Mouse (Mus musculus): ENCODE data around the gene Prpf18. TPM values are rescaled to one million over a fixed set of nuclear protein-coding genes. Genes with fewer than 3 reads are reported as not detected.

Prpf18 gene
- polyA plus RNA-seq, 1 experiment = 4.1 TPM

DNA sequence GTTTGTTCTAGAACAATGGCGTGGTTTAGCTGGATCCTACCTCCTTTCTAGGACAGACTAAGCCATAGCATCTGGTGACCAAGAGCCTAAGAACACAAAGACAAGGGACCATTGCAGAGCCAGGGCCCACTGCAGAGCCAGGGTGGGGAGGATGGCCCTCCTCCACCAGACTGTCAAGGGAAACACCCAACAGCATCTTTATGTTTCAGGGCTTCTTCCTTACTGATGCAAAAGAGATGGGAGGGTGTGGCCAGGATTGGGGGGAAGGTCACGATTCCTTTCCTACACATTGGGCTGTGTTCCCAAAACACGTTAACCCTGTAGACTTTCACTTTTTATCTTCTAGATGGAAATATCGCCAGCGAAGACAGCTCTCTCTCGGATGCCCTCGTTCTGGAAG lies 54.9 kb downstream of the Prpf18 start:
- peaks cover 97% of the 10 kb centered on the region for H3K36me3 ChIP-seq (replicated peaks; ENCODE audit: low read length)
- H3K27me3 ChIP-seq (replicated peaks) = no peaks in the 10 kb centered on the region
- no peak for TF ChIP-seq FLI1 (IDR thresholded peaks at IDR 0.05; ENCODE audit: low read length)
- TF ChIP-seq GATA1 (IDR thresholded peaks at IDR 0.05; ENCODE audit: borderline replicate concordance, low read length) = no peak
- no peaks in the 10 kb centered on the region for H3K9me3 ChIP-seq
- H3K4me1 ChIP-seq = peaks cover 28% of the 10 kb centered on the region
- H3K4me3 ChIP-seq (replicated peaks) = no peak overlapping the region

DNA sequence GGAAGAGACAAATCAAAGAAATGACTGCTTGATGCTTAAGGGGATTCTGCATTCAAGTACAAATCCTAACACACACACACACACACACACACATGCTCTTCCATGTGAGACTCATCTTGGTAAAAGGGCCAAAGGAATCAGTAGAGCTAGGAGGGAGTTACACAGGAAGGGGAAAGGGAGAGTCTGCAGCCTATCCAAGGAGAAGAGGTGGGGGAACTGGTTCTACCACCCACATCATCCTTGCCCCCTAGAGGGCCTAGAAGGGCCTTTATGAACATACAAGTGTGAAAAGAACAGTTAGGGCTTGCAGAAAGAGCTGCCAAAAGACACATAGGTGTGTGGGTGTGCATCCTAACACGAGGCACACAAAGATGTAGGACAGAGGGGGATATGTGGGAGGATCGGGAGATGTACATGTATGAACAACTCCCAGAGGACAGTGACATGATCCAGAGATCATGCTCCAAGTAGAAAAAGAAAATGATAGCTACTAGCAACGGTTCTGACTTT lies 58.0 kb downstream of the Prpf18 start:
- Histone ChIP-seq H3K4me1 (peaks cover 35% of the 10 kb centered on the region), H3K36me3 (replicated peaks; ENCODE audit: low read length) (peaks cover 97% of the 10 kb centered on the region), H3K4me3 (replicated peaks) (no peak overlapping the region), H3K27me3 (replicated peaks) (no peaks in the 10 kb centered on the region), H3K9me3 (no peaks in the 10 kb centered on the region)
- TF ChIP-seq FLI1 (IDR thresholded peaks at IDR 0.05; ENCODE audit: low read length) (no peak), GATA1 (IDR thresholded peaks at IDR 0.05; ENCODE audit: borderline replicate concordance, low read length) (no peak)

DNA sequence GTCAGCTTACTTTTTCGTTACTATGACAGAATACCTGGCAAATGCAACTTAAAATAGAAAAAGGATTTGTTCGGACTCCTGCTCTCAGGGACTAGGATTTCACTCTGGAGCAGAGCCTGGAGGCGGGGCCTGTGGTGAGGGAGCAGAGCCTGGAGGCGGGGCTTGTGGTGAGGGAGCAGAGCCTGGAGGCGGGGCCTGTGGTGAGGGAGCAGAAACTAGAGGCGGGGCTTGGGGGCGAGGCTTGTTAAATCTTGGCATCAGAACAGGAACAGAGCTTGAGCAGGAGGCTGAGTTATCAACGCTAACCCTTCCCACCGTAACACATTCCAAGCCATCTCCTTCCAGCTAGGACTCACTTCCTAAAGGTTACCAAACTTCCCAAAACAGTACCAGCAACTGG lies 58.5 kb downstream of the Prpf18 start:
- TF ChIP-seq GATA1 (IDR thresholded peaks at IDR 0.05; ENCODE audit: borderline replicate concordance, low read length) (no peak), FLI1 (IDR thresholded peaks at IDR 0.05; ENCODE audit: low read length) (no peak)
- no peaks in the 10 kb centered on the region for H3K9me3 ChIP-seq
- no peaks in the 10 kb centered on the region for H3K27me3 ChIP-seq (replicated peaks)
- H3K4me3 ChIP-seq (replicated peaks) = no peak overlapping the region
- H3K4me1 ChIP-seq = peaks cover 37% of the 10 kb centered on the region
- H3K36me3 ChIP-seq (replicated peaks; ENCODE audit: low read length) = peaks cover 97% of the 10 kb centered on the region

DNA sequence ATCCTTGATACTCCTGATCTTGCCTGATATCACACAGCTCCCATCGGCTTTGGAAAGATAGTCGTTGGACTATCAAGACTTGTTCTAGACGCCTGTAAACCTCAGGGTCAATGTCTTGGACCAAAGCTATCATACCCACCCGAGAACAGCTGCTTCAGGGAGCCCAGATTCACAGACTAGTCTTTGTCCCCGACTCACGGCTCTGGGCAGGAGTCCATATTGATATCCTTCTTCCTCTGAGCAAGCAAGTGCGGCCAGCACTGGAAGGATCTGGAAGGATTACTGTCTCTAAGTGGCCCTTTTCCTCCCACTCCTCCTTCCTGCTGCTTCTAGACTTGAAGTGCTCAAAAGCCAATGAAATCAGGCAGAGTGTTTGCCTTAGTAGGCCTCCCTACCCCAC lies 59.2 kb downstream of the Prpf18 start:
- no peak overlapping the region for H3K4me3 ChIP-seq (replicated peaks)
- no peaks in the 10 kb centered on the region for H3K9me3 ChIP-seq
- TF ChIP-seq FLI1 (IDR thresholded peaks at IDR 0.05; ENCODE audit: low read length) = no peak
- no peak for TF ChIP-seq GATA1 (IDR thresholded peaks at IDR 0.05; ENCODE audit: borderline replicate concordance, low read length)
- H3K36me3 ChIP-seq (replicated peaks; ENCODE audit: low read length) = peaks cover 98% of the 10 kb centered on the region
- H3K4me1 ChIP-seq = peaks cover 37% of the 10 kb centered on the region
- no peaks in the 10 kb centered on the region for H3K27me3 ChIP-seq (replicated peaks)

DNA sequence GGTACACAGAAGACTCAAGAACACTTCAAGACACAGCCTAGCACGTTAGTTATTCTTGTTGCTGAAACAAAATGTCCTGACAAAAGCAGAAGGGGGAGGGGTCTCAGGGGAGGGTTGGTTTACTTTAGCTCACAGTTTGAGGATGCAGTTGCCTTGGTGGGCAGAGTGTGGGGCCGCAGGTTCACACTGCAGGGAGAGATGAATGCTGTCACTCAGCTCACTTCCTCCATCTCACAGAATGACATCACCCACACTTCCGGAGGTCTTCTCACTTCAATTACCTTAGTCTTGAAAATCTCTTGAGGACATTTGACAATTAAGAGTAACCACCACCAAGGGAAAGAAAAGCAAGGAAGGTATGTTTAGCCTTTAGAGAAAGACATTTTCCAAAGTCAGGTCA lies 60.3 kb downstream of the Prpf18 start:
- H3K36me3 ChIP-seq (replicated peaks; ENCODE audit: low read length) = peaks cover 98% of the 10 kb centered on the region
- peaks cover 37% of the 10 kb centered on the region for H3K4me1 ChIP-seq
- no peaks in the 10 kb centered on the region for H3K27me3 ChIP-seq (replicated peaks)
- H3K9me3 ChIP-seq = no peaks in the 10 kb centered on the region
- H3K4me3 ChIP-seq (replicated peaks) = no peak overlapping the region
- no peak for TF ChIP-seq FLI1 (IDR thresholded peaks at IDR 0.05; ENCODE audit: low read length)

DNA sequence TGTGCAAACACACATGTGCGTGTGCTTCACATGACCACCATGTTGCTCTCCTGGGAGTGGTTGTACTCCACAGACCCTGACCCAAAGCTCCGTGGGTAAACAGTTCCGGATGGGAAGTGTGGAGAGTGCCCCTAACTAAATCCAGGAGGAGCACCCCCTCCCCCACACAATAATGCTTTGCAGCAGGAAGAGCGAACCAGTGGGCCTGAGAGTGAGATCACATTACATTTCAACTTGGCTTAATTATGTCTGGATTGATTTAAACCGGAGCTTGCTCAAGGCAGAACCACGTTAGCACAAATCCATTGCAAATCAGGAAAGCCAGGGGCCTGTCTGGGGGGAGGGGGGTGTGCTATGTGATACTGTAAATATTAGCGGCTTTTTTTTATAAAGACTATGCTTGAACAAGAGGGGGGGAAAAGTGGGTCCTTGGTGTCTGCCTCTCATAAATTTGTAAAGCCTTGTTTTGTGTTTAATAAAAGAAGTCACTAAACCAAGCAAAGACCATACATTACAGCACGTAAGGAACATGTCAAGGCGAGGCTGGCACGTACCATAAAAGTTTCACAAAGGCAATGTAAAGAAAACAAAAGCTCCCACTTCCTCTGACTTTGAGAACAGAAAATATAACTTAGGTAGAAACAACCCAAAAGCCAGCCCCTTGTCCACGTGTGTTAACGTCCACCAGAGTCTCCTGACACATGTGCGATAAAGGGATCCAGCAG lies 64.1 kb downstream of the Prpf18 start:
- H3K36me3 ChIP-seq (replicated peaks; ENCODE audit: low read length) = peaks cover 97% of the 10 kb centered on the region
- H3K27me3 ChIP-seq (replicated peaks) = no peaks in the 10 kb centered on the region
- H3K9me3 ChIP-seq = no peaks in the 10 kb centered on the region
- TF ChIP-seq FLI1 (IDR thresholded peaks at IDR 0.05; ENCODE audit: low read length) (no peak), GATA1 (IDR thresholded peaks at IDR 0.05; ENCODE audit: borderline replicate concordance, low read length) (no peak)
- H3K4me3 ChIP-seq (replicated peaks) = no peak overlapping the region
- peaks cover 27% of the 10 kb centered on the region for H3K4me1 ChIP-seq

DNA sequence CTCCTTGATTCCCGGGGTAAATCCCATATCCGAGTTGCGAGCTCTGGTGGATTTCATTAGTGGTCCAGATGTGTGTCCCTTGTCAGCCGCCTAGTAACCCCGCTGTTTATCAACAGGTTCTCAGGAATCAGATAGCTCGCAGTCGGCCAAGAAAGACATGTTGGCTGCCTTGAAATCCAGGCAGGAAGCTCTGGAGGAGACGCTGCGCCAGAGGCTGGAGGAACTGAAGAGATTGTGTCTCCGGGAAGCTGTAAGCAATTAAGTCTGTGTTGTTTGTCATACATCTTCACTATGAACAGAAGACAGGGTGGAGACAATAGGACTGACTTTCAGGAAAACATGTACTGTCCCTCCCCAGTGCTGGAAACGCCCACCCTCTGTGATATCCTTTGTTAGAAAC lies 65.7 kb downstream of the Prpf18 start:
- peaks cover 96% of the 10 kb centered on the region for H3K36me3 ChIP-seq (replicated peaks; ENCODE audit: low read length)
- H3K9me3 ChIP-seq = no peaks in the 10 kb centered on the region
- TF ChIP-seq GATA1 (IDR thresholded peaks at IDR 0.05; ENCODE audit: borderline replicate concordance, low read length) (no peak), FLI1 (IDR thresholded peaks at IDR 0.05; ENCODE audit: low read length) (no peak)
- H3K4me3 ChIP-seq (replicated peaks) = no peak overlapping the region
- H3K27me3 ChIP-seq (replicated peaks) = no peaks in the 10 kb centered on the region
- peaks cover 20% of the 10 kb centered on the region for H3K4me1 ChIP-seq

DNA sequence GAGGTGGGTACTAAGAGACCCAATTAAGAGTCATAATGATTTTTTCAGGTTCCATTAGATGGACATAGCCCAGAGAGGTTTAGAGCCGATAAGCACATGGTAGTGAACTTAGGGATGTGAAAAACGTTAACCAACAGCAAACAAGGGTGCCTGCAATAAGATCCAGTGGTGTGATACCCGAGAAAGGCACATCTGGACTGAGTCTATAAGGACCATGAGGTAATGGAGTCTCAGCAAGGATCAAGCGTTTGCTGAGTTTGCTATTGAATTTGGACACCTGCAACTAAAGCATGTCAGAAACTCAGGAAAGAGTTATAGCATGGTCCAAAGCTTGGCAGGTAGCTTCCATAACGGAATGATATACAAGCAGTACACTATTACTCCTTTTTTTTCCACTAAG lies 67.7 kb downstream of the Prpf18 start:
- H3K4me1 ChIP-seq = peaks cover 35% of the 10 kb centered on the region
- TF ChIP-seq FLI1 (IDR thresholded peaks at IDR 0.05; ENCODE audit: low read length) (no peak), GATA1 (IDR thresholded peaks at IDR 0.05; ENCODE audit: borderline replicate concordance, low read length) (no peak)
- no peak overlapping the region for H3K4me3 ChIP-seq (replicated peaks)
- H3K36me3 ChIP-seq (replicated peaks; ENCODE audit: low read length) = peaks cover 96% of the 10 kb centered on the region
- no peaks in the 10 kb centered on the region for H3K9me3 ChIP-seq
- H3K27me3 ChIP-seq (replicated peaks) = no peaks in the 10 kb centered on the region

DNA sequence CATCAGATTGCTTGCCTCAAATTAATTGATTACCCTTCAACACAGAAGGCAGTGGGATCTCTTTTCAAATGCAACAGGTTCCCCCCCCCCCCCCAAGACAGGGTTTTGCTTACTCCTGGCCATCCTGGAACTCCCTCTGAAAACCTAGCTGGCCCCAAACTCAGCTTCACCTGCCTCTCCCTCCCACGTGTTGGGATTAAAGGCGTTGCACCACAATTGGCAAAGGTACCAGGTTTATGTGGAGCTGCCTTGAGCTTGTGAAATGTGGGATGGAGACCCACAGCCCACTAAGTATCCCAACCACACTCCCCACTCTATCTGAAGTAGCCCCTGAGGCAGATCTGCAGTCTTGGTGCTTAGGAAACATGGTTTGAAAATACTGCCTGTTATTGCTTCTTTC lies 69.0 kb downstream of the Prpf18 start:
- no peaks in the 10 kb centered on the region for H3K27me3 ChIP-seq (replicated peaks)
- H3K4me3 ChIP-seq (replicated peaks) = no peak overlapping the region
- no peaks in the 10 kb centered on the region for H3K9me3 ChIP-seq
- H3K4me1 ChIP-seq = peaks cover 43% of the 10 kb centered on the region
- TF ChIP-seq GATA1 (IDR thresholded peaks at IDR 0.05; ENCODE audit: borderline replicate concordance, low read length) = no peak
- TF ChIP-seq FLI1 (IDR thresholded peaks at IDR 0.05; ENCODE audit: low read length) = no peak
- peaks cover 95% of the 10 kb centered on the region for H3K36me3 ChIP-seq (replicated peaks; ENCODE audit: low read length)

DNA sequence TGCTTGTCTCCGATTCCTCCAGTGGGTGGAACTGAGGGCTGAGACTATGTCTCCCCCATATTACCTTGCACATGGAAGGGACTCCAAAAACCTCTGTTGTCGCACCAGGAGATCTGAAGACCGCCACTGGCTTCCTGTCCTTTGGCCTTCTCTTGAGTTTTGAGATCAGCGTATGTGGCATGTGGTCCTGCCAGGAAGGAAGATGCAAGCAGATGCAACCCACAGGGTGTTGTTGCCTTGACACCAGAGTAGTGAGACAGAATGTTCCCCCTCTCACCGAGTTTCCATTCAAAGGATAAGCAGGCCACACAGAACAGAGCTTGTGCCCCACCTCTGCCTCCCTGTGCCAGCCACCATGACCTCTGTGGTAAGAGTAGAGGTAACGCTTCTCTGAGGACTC lies 71.2 kb downstream of the Prpf18 start:
- Histone ChIP-seq H3K4me1 (peaks cover 65% of the 10 kb centered on the region), H3K27me3 (replicated peaks) (no peaks in the 10 kb centered on the region), H3K4me3 (replicated peaks) (peak overlapping the region; percentile 31), H3K36me3 (replicated peaks; ENCODE audit: low read length) (peaks cover 95% of the 10 kb centered on the region), H3K9me3 (no peaks in the 10 kb centered on the region)
- TF ChIP-seq FLI1 (IDR thresholded peaks at IDR 0.05; ENCODE audit: low read length) = no peak
- no peak for TF ChIP-seq GATA1 (IDR thresholded peaks at IDR 0.05; ENCODE audit: borderline replicate concordance, low read length)

All from megakaryocyte, embryonic 14.5 days (primary cell).